Mouse (Mus musculus): ENCODE measurements around the gene Nbeal1. TPM values are rescaled to one million over a fixed set of nuclear protein-coding genes. Genes with fewer than 3 reads are reported as not detected.

Nbeal1 gene
- 11.9 TPM for polyA plus RNA-seq (2014; fragmentation: Illumina TruSeq; extraction: RNeasy Lipid Tissue Mini Kit (QIAGEN cat#74804); ENCODE audit: low read depth, low replicate concordance)

DNA sequence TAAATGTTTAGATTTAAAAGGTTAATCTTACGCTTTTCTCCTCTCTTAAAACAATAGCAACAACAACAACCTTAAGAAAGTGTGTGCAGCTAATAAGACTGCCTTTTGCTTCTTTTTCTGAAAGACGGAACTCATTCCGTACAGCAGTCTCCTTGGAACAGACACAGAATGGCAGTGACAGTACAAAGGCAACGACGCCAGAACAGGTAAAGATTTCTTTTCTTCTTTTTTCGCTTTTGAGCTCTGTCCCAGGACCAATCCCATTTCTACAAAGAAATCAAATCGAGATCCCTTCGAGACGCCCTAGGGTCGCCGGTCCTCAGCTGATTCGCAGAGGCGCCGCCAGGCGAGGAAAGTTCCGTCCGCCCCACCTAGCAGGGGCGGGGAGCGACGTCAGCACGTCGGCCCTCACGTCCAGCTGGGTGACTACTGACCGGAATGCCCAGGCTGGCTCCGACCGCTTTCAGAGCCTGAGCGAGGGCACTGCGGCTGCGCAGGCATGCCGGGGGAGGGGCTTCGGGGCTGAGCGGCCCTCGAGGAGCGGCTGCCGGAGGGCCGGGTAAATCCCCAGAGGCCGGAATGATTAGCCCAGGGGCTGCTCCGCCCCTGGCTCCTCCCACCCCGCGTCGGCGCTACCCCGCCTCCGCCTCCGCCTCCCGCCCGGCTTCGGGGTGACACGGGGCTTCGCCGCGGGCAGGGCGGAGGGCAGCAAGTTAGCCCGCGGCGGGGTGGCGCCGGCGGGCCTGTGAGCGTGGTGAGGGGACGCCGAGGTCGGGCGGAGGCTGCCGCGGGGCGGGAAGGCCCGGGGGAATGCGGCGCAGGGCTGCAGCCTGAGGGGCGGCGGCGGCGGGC is at the start of gene Nbeal1:
TSS of gene Nbeal1 (plus strand) at position 668 of the 852 bp plus-strand sequence.

DNA sequence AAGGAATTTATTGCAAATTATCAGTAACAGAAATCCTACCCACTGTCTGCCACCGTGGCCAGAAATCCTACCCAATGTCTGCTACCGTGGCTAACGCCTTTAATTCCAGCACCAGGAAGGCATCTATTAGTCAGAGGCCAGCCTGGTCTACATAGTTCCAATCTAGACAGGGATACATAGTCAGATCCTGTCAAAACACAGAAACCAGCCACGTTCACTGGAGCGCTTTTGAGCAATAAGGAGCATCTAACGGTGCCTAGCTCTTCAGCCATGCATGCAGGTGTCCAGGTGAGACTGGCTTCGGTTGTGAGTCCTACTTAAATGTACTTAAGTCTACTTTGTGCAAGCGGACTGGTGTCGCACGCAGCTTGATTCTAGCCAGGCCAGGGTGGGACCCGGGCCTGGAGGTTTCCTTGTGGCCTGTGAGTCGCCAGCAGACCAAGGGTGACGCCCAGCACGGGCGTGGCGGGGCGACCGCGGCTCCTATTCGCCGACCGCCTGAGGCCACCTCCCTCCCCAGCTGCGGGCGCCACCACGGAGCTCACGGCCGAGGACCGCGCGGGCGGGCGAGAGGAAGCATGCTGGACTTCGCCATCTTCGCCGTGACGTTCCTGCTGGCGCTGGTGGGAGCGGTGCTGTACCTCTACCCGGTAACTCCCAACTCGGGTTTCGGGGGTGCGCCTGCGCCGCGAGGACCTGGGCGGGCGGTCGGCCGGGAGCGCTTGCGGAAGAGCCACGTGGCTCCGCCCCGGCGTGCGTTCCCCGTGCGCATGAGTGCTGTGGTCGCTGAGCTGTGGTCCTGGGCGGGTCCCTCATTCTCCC is 162.6 kb downstream of the Nbeal1 start, which contains the start of gene Cyp20a1:
TSS of gene Cyp20a1 (plus strand) at position 516 of the 822 bp plus-strand sequence.

Other genes with a start within 250 kb of the Nbeal1 start
- not detected for gene Ica1l, start 137.4 kb upstream of the Nbeal1 start, polyA plus RNA-seq (2014; fragmentation: Illumina TruSeq; extraction: RNeasy Lipid Tissue Mini Kit (QIAGEN cat#74804); ENCODE audit: low read depth, low replicate concordance)
- 4.0 TPM for gene Carf, start 82.4 kb upstream of the Nbeal1 start, polyA plus RNA-seq (2014; fragmentation: Illumina TruSeq; extraction: RNeasy Lipid Tissue Mini Kit (QIAGEN cat#74804); ENCODE audit: low read depth, low replicate concordance)
- gene Wdr12, start 82.0 kb upstream of the Nbeal1 start, polyA plus RNA-seq (2014; fragmentation: Illumina TruSeq; extraction: RNeasy Lipid Tissue Mini Kit (QIAGEN cat#74804); ENCODE audit: low read depth, low replicate concordance), result 13.9 TPM
- 11.9 TPM for gene Cyp20a1, start 162.7 kb downstream of the Nbeal1 start, polyA plus RNA-seq (2014; fragmentation: Illumina TruSeq; extraction: RNeasy Lipid Tissue Mini Kit (QIAGEN cat#74804); ENCODE audit: low read depth, low replicate concordance)
- 6.4 TPM for gene Abi2, start 229.0 kb downstream of the Nbeal1 start, polyA plus RNA-seq (2014; fragmentation: Illumina TruSeq; extraction: RNeasy Lipid Tissue Mini Kit (QIAGEN cat#74804); ENCODE audit: low read depth, low replicate concordance)